Mouse (Mus musculus) midbrain, embryonic 12.5 days (tissue): ENCODE results near the gene Gm5168. TPM values are rescaled to one million over a fixed set of nuclear protein-coding genes. Genes with fewer than 3 reads are reported as not detected.
"Not testable (repeated sequence)": the region's sequence is repeated elsewhere in the genome, so short reads cannot be mapped to it uniquely, and the experiment has no call there.

Experiments
- ATAC-seq: fragments of 200-750 bp; cut with Nextera tagmentation; 2 replicates; pipeline ENCODE4 v1.8.0; 2017; ENCODE audit warnings: low read depth, moderate TSS enrichment, moderate library complexity; ENCODE audit not compliant: low FRiP score
- H3K27ac ChIP-seq: fragments of 300-500 bp; sonication (generic); replicated peaks from 2 replicates; pipeline ENCODE4 v1.5.1; 2016; ENCODE audit warnings: mild to moderate bottlenecking
- H3K27me3 ChIP-seq: fragments of 300-500 bp; sonication (generic); 2 replicates; pipeline ENCODE4 v1.6.1; 2016; ENCODE audit warnings: mild to moderate bottlenecking
- H3K36me3 ChIP-seq: fragments of 300-500 bp; sonication (generic); 2 replicates; pipeline ENCODE4 v1.6.1; 2016
- H3K4me1 ChIP-seq: fragments of 300-500 bp; sonication (generic); 2 replicates; pipeline ENCODE4 v1.6.1; 2016
- H3K4me2 ChIP-seq: fragments of 300-500 bp; sonication (generic); replicated peaks from 2 replicates; pipeline ENCODE4 v1.6.1; 2016; ENCODE audit warnings: mild to moderate bottlenecking, moderate library complexity
- H3K4me3 ChIP-seq: fragments of 300-500 bp; sonication (generic); 2 replicates; pipeline ENCODE4 v1.5.1; 2016; ENCODE audit warnings: mild to moderate bottlenecking
- H3K9ac ChIP-seq: fragments of 300-500 bp; sonication (generic); replicated peaks from 2 replicates; pipeline ENCODE4 v1.6.1; 2016; ENCODE audit warnings: mild to moderate bottlenecking, moderate library complexity
- H3K9me3 ChIP-seq: fragments of 300-500 bp; sonication (generic); 2 replicates; pipeline ENCODE4 v1.6.1; 2016; ENCODE audit warnings: mild to moderate bottlenecking
- WGBS: fragments of 180-500 bp; shearing (Covaris S2); methylation state at CpG from one replicate; pipeline ENCODE4 v1.1.7; 2016; 5-methylcytosine and 5-hydroxymethylcytosine counted together
- polyA plus RNA-seq: library from polyadenylated mRNA; unstranded; fragments of >200 nt; fragmentation: Nextera tagmentation; extraction: Ambion mirVana; gene quantifications from 2 replicates; pipeline ENCODE4 v1.2.1, GENCODE M21; 2016

The Gm5168 gene
- not detected in 2 replicates for polyA plus RNA-seq

GRCm38 (mm10) chrX:26050941-26051340 lies at the start of gene Gm5168:
Gm5168 (minus strand) TSS chrX:26051041.
- not testable (repeated sequence) for ATAC-seq, H3K9ac ChIP-seq, H3K4me3 ChIP-seq, H3K36me3 ChIP-seq, H3K27me3 ChIP-seq, H3K27ac ChIP-seq, H3K9me3 ChIP-seq, H3K4me1 ChIP-seq, H3K4me2 ChIP-seq
- 100% methylated on average over 1 of the region's 3 CpGs for WGBS

Other genes starting within 250 kb of the Gm5168 start
- gene Gm2012, start 180.3 kb upstream of the Gm5168 start, polyA plus RNA-seq, result not detected in 2 replicates